Mouse (Mus musculus) cerebellum, adult 2 months (tissue): ENCODE measurements around the gene C1ql2. TPM values are rescaled to one million over a fixed set of nuclear protein-coding genes. Genes with fewer than 3 reads are reported as not detected.

Experiments
- DNase-seq, 2 experiments: peaks; one replicate each; pipeline ENCODE4 v3.0.0; 2021
- H3K27ac ChIP-seq: fragments of 200-500 bp; 2 replicates; pipeline ENCODE4 v1.5.1; 2012; ENCODE audit warnings: low read length, control low read depth, inconsistent platforms; ENCODE audit not compliant: insufficient read depth
- H3K27me3 ChIP-seq: fragments of 200-500 bp; 2 replicates; pipeline ENCODE4 v1.6.1; 2012; ENCODE audit warnings: inconsistent platforms, mild to moderate bottlenecking, low read length, moderate library complexity; ENCODE audit not compliant: control insufficient read depth, insufficient read depth
- H3K4me1 ChIP-seq: fragments of 200-500 bp; 2 replicates; pipeline ENCODE4 v1.6.1; 2011; ENCODE audit warnings: low read length; ENCODE audit not compliant: control insufficient read depth, insufficient read depth
- H3K4me3 ChIP-seq: fragments of 200-500 bp; replicated peaks from 2 replicates; pipeline ENCODE3; 2011; ENCODE audit warnings: mild to moderate bottlenecking, low read depth, low read length, control low read depth; ENCODE audit not compliant: insufficient read depth
- CTCF ChIP-seq: fragments of 200-500 bp; IDR thresholded peaks from 2 replicates; pipeline ENCODE4 v1.5.1; 2011; ENCODE audit warnings: low read depth, mild to moderate bottlenecking, control low read depth, low read length, moderate library complexity, borderline replicate concordance; ENCODE audit not compliant: insufficient read depth
- POLR2A ChIP-seq: fragments of 200-500 bp; IDR thresholded peaks from 2 replicates; pipeline ENCODE4 v1.6.1; 2011; ENCODE audit warnings: low read length, control low read depth, borderline replicate concordance; ENCODE audit not compliant: insufficient read depth
- WGBS: fragments of 180-500 bp; shearing (Covaris S2); methylation state at CpG from one replicate; pipeline ENCODE4 v1.1.7; 2018; 5-methylcytosine and 5-hydroxymethylcytosine counted together
- polyA plus RNA-seq: library from polyadenylated mRNA; depleted of rRNA; stranded (reverse); fragments of >200 nt; gene quantifications from 2 replicates; pipeline ENCODE4 v1.2.3, GENCODE M21; 2012

Gene C1ql2
- polyA plus RNA-seq, 1 experiment: 3.0 TPM

GRCm38 (mm10) chr1:120354387-120354786 is 14.0 kb downstream of the C1ql2 start:
- Histone ChIP-seq H3K4me1 (no peaks in the 10 kb centered on the region), H3K27ac (no peak overlapping the region), H3K4me3 (no peak overlapping the region), H3K27me3 (no peaks in the 10 kb centered on the region)
- no peak for DNase-seq
- TF ChIP-seq CTCF (no peak), POLR2A (no peak)
- 47% methylated on average over 2 of the region's 2 CpGs for WGBS

- peak; percentile 21 to 26 for DNase-seq
- no peak overlapping the region for H3K27ac ChIP-seq
- WGBS: 8% methylated on average over 16 of the region's 16 CpGs
- no peaks in the 10 kb centered on the region for H3K27me3 ChIP-seq
- TF ChIP-seq CTCF: no peak
- no peak for TF ChIP-seq POLR2A
- no peaks in the 10 kb centered on the region for H3K4me1 ChIP-seq
- H3K4me3 ChIP-seq: no peak overlapping the region
These were observed 17.2 kb downstream of the C1ql2 start for GRCm38 (mm10) chr1:120357371-120358274.

GRCm38 (mm10) chr1:120363638-120364037 is 23.3 kb downstream of the C1ql2 start:
- Histone ChIP-seq H3K27ac (no peak overlapping the region), H3K27me3 (no peaks in the 10 kb centered on the region), H3K4me1 (no peaks in the 10 kb centered on the region), H3K4me3 (no peak overlapping the region)
- TF ChIP-seq CTCF (no peak), POLR2A (no peak)
- 78% methylated on average over 1 of the region's 1 CpGs for WGBS
- no peak for DNase-seq

GRCm38 (mm10) chr1:120368138-120368537 is 27.8 kb downstream of the C1ql2 start:
- Histone ChIP-seq H3K4me3 (no peak overlapping the region), H3K4me1 (no peaks in the 10 kb centered on the region), H3K27ac (no peak overlapping the region), H3K27me3 (no peaks in the 10 kb centered on the region)
- 77% methylated on average over 3 of the region's 3 CpGs for WGBS
- no peak for DNase-seq
- TF ChIP-seq POLR2A (no peak), CTCF (no peak)

GRCm38 (mm10) chr1:120374131-120374530 is 33.7 kb downstream of the C1ql2 start:
- Histone ChIP-seq H3K27ac (no peak overlapping the region), H3K4me1 (no peaks in the 10 kb centered on the region), H3K27me3 (no peaks in the 10 kb centered on the region), H3K4me3 (no peak overlapping the region)
- TF ChIP-seq POLR2A: no peak
- no peak for TF ChIP-seq CTCF
- 78% methylated on average over 7 of the region's 7 CpGs for WGBS
- DNase-seq: no peak

- 49% methylated on average over 2 of the region's 2 CpGs for WGBS
These were observed 34.5 kb downstream of the C1ql2 start for GRCm38 (mm10) chr1:120374832-120375231.

GRCm38 (mm10) chr1:120385029-120385571 is 44.7 kb downstream of the C1ql2 start:
- Histone ChIP-seq H3K27ac (no peak overlapping the region), H3K27me3 (no peaks in the 10 kb centered on the region), H3K4me3 (no peak overlapping the region), H3K4me1 (no peaks in the 10 kb centered on the region)
- DNase-seq: no peak
- TF ChIP-seq CTCF (no peak), POLR2A (no peak)
- 78% methylated on average over 18 of the region's 18 CpGs for WGBS

More at GRCm38 (mm10) chr1:120374832-120375231, 34.5 kb downstream of the C1ql2 start:
- no peak for DNase-seq
- no peaks in the 10 kb centered on the region for H3K27me3 ChIP-seq
- no peaks in the 10 kb centered on the region for H3K4me1 ChIP-seq
- H3K27ac ChIP-seq: no peak overlapping the region
- TF ChIP-seq POLR2A (no peak), CTCF (no peak)
- no peak overlapping the region for H3K4me3 ChIP-seq

- WGBS: 33% methylated on average over 6 of the region's 6 CpGs
- DNase-seq: no peak
- TF ChIP-seq POLR2A (no peak), CTCF (no peak)
- Histone ChIP-seq H3K4me1 (no peaks in the 10 kb centered on the region), H3K27ac (no peak overlapping the region), H3K4me3 (no peak overlapping the region), H3K27me3 (no peaks in the 10 kb centered on the region)
These were observed 49.4 kb downstream of the C1ql2 start for GRCm38 (mm10) chr1:120389734-120390133.
